Mouse (Mus musculus) myocyte (in vitro differentiated cells): ENCODE results near the gene Lrrfip2. TPM values are rescaled to one million over a fixed set of nuclear protein-coding genes. Genes with fewer than 3 reads are reported as not detected.

Experiments
- H3K27me3 ChIP-seq: one replicate; pipeline ENCODE4 v1.6.1; 2011; ENCODE audit not compliant: control insufficient read depth, insufficient read depth, insufficient read length
- H3K36me3 ChIP-seq: one replicate; pipeline ENCODE4 v1.6.1; 2011; ENCODE audit not compliant: control insufficient read depth, insufficient read depth
- H3K4me2 ChIP-seq: one replicate; pipeline ENCODE4 v1.6.1; 2011; ENCODE audit warnings: low read depth, control low read depth
- H3K4me3 ChIP-seq: one replicate; pipeline ENCODE4 v1.5.1; 2011; ENCODE audit warnings: mild to moderate bottlenecking, control low read depth, moderate library complexity
- H3K79me2 ChIP-seq: one replicate; pipeline ENCODE4 v1.6.1; 2011; ENCODE audit not compliant: control insufficient read depth, insufficient read depth
- H3ac ChIP-seq: one replicate; pipeline ENCODE4 v1.6.1; 2011; ENCODE audit not compliant: control insufficient read depth, insufficient read length
- CEBPB ChIP-seq: IDR thresholded peaks from 2 replicates; pipeline ENCODE4 v1.6.1; 2011; ENCODE audit warnings: mild to moderate bottlenecking, moderate library complexity; ENCODE audit not compliant: poor library complexity, insufficient read depth, severe bottlenecking
- E2F4 ChIP-seq: IDR thresholded peaks from one replicate; pipeline ENCODE4 v1.6.1; 2011; ENCODE audit warnings: mild to moderate bottlenecking, control low read depth, moderate library complexity; ENCODE audit not compliant: insufficient read depth
- MAX ChIP-seq: IDR thresholded peaks from one replicate; pipeline ENCODE4 v1.6.1; 2011; ENCODE audit warnings: low read depth, mild to moderate bottlenecking, control low read depth
- MYOD1 ChIP-seq, 3 experiments: IDR thresholded peaks; one replicate each; pipeline ENCODE4 v1.6.1; 2011; ENCODE audit warnings: control low read depth in 2 of 3, low read depth in 2 of 3, mild to moderate bottlenecking in 2 of 3, moderate library complexity in 1 of 3; ENCODE audit not compliant: insufficient read length in 2 of 3, control insufficient read depth in 1 of 3
- MYOG ChIP-seq, 3 experiments: IDR thresholded peaks; one replicate each; pipeline ENCODE4 v1.6.1; 2011; ENCODE audit warnings: control low read depth in 2 of 3, low read depth in 2 of 3, mild to moderate bottlenecking in 2 of 3; ENCODE audit not compliant: insufficient read length in 2 of 3, control insufficient read depth in 1 of 3, insufficient read depth in 1 of 3
- POLR2A ChIP-seq: IDR thresholded peaks from one replicate; pipeline ENCODE4 v1.6.1; 2011; ENCODE audit warnings: low read depth, mild to moderate bottlenecking, control low read depth, moderate library complexity; ENCODE audit not compliant: insufficient read length
- POLR2AphosphoS2 ChIP-seq: IDR thresholded peaks from one replicate; pipeline ENCODE4 v1.6.1; 2011; ENCODE audit warnings: low read depth, control low read depth; ENCODE audit not compliant: insufficient read length
- REST ChIP-seq: IDR thresholded peaks from one replicate; pipeline ENCODE4 v1.6.1; 2011; ENCODE audit warnings: mild to moderate bottlenecking, control low read depth, moderate library complexity; ENCODE audit not compliant: insufficient read depth, insufficient read length
- SRF ChIP-seq: IDR thresholded peaks from one replicate; pipeline ENCODE4 v1.6.1; 2011; ENCODE audit warnings: low read depth; ENCODE audit not compliant: control insufficient read depth, insufficient read length
- TCF12 ChIP-seq: IDR thresholded peaks from one replicate; pipeline ENCODE4 v1.6.1; 2011; ENCODE audit warnings: mild to moderate bottlenecking, control low read depth; ENCODE audit not compliant: poor library complexity, insufficient read depth, severe bottlenecking
- TCF3 ChIP-seq: IDR thresholded peaks from one replicate; pipeline ENCODE4 v1.6.1; 2011; ENCODE audit warnings: low read depth, control low read depth; ENCODE audit not compliant: insufficient read length
- USF1 ChIP-seq: IDR thresholded peaks from one replicate; pipeline ENCODE4 v1.6.1; 2011; ENCODE audit warnings: low read depth, mild to moderate bottlenecking, control low read depth, moderate library complexity
- polyA plus RNA-seq: library from polyadenylated mRNA; unstranded; fragments of >200 nt; fragmentation: generic; extraction: Trizol; gene quantifications from one replicate; pipeline ENCODE4 v1.2.1, GENCODE M21; 2012; ENCODE audit warnings: missing spikeins

The Lrrfip2 gene
- polyA plus RNA-seq, 1 experiment: 27.8 TPM

DNA sequence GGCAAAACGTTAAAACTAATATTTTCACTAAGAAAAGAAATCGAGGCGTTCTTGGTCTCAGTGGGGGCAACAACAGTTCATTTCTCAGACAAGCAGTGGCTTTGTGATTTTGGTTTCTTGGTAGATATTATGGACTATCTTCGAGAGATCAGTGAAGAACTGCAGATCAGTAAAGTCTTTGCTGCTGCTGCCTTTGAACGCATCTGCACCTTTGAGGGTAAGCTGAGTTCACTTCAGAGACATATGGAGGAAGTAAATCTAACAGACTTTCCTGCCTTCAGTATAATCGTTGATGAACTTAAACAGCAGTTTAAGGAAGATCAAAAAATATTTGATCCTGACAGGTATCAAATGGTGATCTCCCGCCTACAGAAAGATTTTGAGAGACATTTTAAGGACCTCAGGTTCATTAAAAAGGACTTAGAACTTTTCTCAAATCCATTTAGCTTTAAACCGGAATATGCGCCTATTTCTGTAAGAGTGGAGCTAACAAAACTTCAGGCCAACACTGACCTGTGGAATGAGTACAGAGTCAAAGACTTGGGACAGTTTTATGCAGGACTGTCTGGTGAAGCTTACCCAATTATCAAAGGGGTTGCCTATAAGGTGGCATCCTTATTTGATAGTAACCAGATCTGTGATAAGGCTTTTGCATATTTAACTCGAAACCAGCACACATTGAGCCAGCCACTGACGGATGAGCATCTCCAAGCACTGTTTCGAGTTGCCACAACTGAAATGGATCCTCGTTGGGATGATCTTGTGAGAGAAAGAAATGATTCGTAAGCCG lies 155.8 kb downstream of the Lrrfip2 start:
- TF ChIP-seq MAX (no peak), SRF (no peak), POLR2AphosphoS2 (no peak), POLR2A (no peak), USF1 (no peak), MYOG (IDR thresholded peaks at IDR 0.05; ENCODE audit: control insufficient read depth in 1 of 3, insufficient read depth in 1 of 3, insufficient read length in 2 of 3, low read depth in 2 of 3) (no peak), REST (no peak), CEBPB (no peak), TCF3 (no peak), E2F4 (no peak), MYOD1 (IDR thresholded peaks at IDR 0.05; ENCODE audit: control insufficient read depth in 1 of 3, insufficient read length in 2 of 3, low read depth in 2 of 3) (no peak), TCF12 (no peak)
- Histone ChIP-seq H3K27me3 (no peaks in the 10 kb centered on the region), H3K4me3 (peak overlapping the region; percentile 93), H3K4me2 (peak overlapping the region; percentile 90), H3ac (peak overlapping the region; percentile 84), H3K36me3 (peaks cover 14% of the 10 kb centered on the region), H3K79me2 (peaks cover 68% of the 10 kb centered on the region)

GRCm38 (mm10) chr9:111273958-111274357 lies 156.6 kb downstream of the Lrrfip2 start:
- H3K4me2 ChIP-seq: peak overlapping the region; percentile 90
- TF ChIP-seq USF1 (no peak), SRF (no peak), MYOD1 (IDR thresholded peaks at IDR 0.05; ENCODE audit: control insufficient read depth in 1 of 3, insufficient read length in 2 of 3, low read depth in 2 of 3) (no peak), TCF12 (no peak), POLR2A (no peak), REST (no peak), MYOG (IDR thresholded peaks at IDR 0.05; ENCODE audit: control insufficient read depth in 1 of 3, insufficient read depth in 1 of 3, insufficient read length in 2 of 3, low read depth in 2 of 3) (no peak), TCF3 (no peak), E2F4 (no peak), MAX (no peak), CEBPB (no peak), POLR2AphosphoS2 (no peak)
- no peak overlapping the region for H3ac ChIP-seq
- H3K36me3 ChIP-seq: peaks cover 22% of the 10 kb centered on the region
- H3K79me2 ChIP-seq: peaks cover 68% of the 10 kb centered on the region
- no peaks in the 10 kb centered on the region for H3K27me3 ChIP-seq
- H3K4me3 ChIP-seq: peak overlapping the region; percentile 93

- Histone ChIP-seq H3K36me3 (peaks cover 30% of the 10 kb centered on the region), H3K79me2 (peaks cover 64% of the 10 kb centered on the region), H3K4me3 (peak overlapping the region; percentile 93), H3K27me3 (no peaks in the 10 kb centered on the region), H3K4me2 (peak overlapping the region; percentile 90), H3ac (no peak overlapping the region)
- TF ChIP-seq MYOG (IDR thresholded peaks at IDR 0.05; ENCODE audit: control insufficient read depth in 1 of 3, insufficient read depth in 1 of 3, insufficient read length in 2 of 3, low read depth in 2 of 3) (no peak), CEBPB (no peak), REST (no peak), TCF3 (no peak), POLR2A (no peak), USF1 (no peak), TCF12 (no peak), E2F4 (no peak), POLR2AphosphoS2 (no peak), SRF (no peak), MAX (no peak), MYOD1 (IDR thresholded peaks at IDR 0.05; ENCODE audit: control insufficient read depth in 1 of 3, insufficient read length in 2 of 3, low read depth in 2 of 3) (no peak)
Measured at GRCm38 (mm10) chr9:111275156-111275555, 157.8 kb downstream of the Lrrfip2 start.

Other genes starting within 250 kb of the Lrrfip2 start
- gene Als2cl, start 237.7 kb upstream of the Lrrfip2 start, polyA plus RNA-seq: 2.5 TPM
- gene Tmie, start 237.5 kb upstream of the Lrrfip2 start, polyA plus RNA-seq: 0.02 TPM
- not detected for gene Fam240a, start 200.7 kb upstream of the Lrrfip2 start, polyA plus RNA-seq
- gene Tdgf1, start 171.4 kb upstream of the Lrrfip2 start, polyA plus RNA-seq: not detected
- 0.49 TPM for gene Lrrc2, start 166.0 kb upstream of the Lrrfip2 start, polyA plus RNA-seq
- gene Rtp3, start 127.0 kb upstream of the Lrrfip2 start, polyA plus RNA-seq: not detected
- gene Ltf, start 98.3 kb upstream of the Lrrfip2 start, polyA plus RNA-seq: not detected
- gene Ccrl2, start 60.1 kb upstream of the Lrrfip2 start, polyA plus RNA-seq: 0.12 TPM
- gene Mlh1, start 154.2 kb downstream of the Lrrfip2 start, polyA plus RNA-seq: 11.4 TPM
- 5.8 TPM for gene Epm2aip1, start 154.3 kb downstream of the Lrrfip2 start, polyA plus RNA-seq
- not detected for gene Trank1, start 194.1 kb downstream of the Lrrfip2 start, polyA plus RNA-seq